Mouse (Mus musculus): ENCODE measurements at regions not wholly inside any gene's neighbourhood (a gene's known extent, or its start where the extent isn't known, plus 50 kb on each side); places are given as distances from the start of the nearest gene placed in this dataset.
"Not testable (repeated sequence)": the region's sequence is repeated elsewhere in the genome, so short reads cannot be mapped to it uniquely, and the experiment has no call there.

DNA sequence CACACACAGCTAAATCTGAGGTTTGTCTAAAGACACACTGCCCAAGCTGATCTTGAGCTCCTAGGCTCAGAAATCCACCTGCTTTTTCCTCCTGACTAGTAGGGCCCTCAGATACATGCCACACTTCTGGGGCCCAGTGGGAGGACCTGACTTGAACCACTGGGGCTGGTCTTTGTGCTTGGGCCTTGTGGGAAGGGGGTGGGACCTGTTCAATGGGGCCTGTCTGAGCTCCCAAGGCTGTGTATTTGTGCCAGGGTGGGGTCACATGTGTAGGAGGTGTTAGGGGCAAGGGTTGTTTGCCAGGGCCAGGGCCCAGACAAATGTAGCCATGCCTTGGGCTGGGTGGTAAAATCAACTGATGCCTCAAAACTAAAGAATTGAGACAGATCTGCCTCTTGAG lies 56.8 kb downstream of the Gm8765 start:
- not testable (repeated sequence) for H3K27me3 ChIP-seq; ATAC-seq (ENCODE audit: insufficient number of reproducible peaks, insufficient read depth, low FRiP score, low TSS enrichment, low read depth); H3K4me2 ChIP-seq; H3K9me3 ChIP-seq; H3K9ac ChIP-seq (replicated peaks); H3K36me3 ChIP-seq; H3K4me3 ChIP-seq (replicated peaks); H3K27ac ChIP-seq; H3K4me1 ChIP-seq (replicated peaks)

GRCm38 (mm10) chr13:50756334-50756733 lies 58.2 kb downstream of the Gm8765 start:
- not testable (repeated sequence) for H3K4me1 ChIP-seq (replicated peaks); H3K36me3 ChIP-seq; ATAC-seq (ENCODE audit: insufficient number of reproducible peaks, insufficient read depth, low FRiP score, low TSS enrichment, low read depth); H3K27me3 ChIP-seq; H3K4me2 ChIP-seq; H3K27ac ChIP-seq; H3K9ac ChIP-seq (replicated peaks); H3K9me3 ChIP-seq; H3K4me3 ChIP-seq (replicated peaks)
- 82% methylated on average over 1 of the region's 1 CpGs for WGBS

DNA sequence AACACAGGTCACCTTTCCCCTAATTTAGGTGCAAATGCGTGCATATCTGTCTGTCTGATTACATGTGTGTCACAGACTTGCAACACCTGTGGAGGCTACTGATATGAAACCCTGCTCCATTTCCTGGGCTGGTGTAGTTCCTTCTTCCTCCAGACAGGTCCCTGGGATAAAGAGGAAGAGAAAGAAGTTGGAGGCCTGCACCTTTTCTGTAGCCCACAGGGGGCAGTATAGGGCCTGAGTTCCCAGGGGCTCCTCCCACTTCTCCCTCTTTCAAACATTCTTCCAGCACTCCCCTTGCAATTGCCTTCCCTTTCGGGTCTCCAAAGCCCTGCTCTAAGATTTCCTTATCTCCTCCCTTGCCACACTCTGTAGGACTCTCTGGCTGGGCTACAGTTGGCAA lies 66.5 kb downstream of the Gm8765 start:
- Histone ChIP-seq H3K9me3 (no peaks in the 10 kb centered on the region), H3K4me3 (replicated peaks) (no peak overlapping the region), H3K4me2 (no peak overlapping the region), H3K27me3 (no peaks in the 10 kb centered on the region), H3K27ac (no peak overlapping the region), H3K9ac (replicated peaks) (no peak overlapping the region), H3K36me3 (no peaks in the 10 kb centered on the region), H3K4me1 (replicated peaks) (no peaks in the 10 kb centered on the region)
- WGBS, result 80% methylated on average over 2 of the region's 2 CpGs
- no peak for ATAC-seq (ENCODE audit: insufficient number of reproducible peaks, insufficient read depth, low FRiP score, low TSS enrichment, low read depth)

GRCm38 (mm10) chr13:50780036-50780435 lies 81.9 kb downstream of the Gm8765 start:
- H3K9ac ChIP-seq (replicated peaks); H3K27me3 ChIP-seq; H3K36me3 ChIP-seq; H3K4me2 ChIP-seq; H3K4me3 ChIP-seq (replicated peaks); H3K27ac ChIP-seq; H3K9me3 ChIP-seq; H3K4me1 ChIP-seq (replicated peaks); ATAC-seq (ENCODE audit: insufficient number of reproducible peaks, insufficient read depth, low FRiP score, low TSS enrichment, low read depth): not testable (repeated sequence)

DNA sequence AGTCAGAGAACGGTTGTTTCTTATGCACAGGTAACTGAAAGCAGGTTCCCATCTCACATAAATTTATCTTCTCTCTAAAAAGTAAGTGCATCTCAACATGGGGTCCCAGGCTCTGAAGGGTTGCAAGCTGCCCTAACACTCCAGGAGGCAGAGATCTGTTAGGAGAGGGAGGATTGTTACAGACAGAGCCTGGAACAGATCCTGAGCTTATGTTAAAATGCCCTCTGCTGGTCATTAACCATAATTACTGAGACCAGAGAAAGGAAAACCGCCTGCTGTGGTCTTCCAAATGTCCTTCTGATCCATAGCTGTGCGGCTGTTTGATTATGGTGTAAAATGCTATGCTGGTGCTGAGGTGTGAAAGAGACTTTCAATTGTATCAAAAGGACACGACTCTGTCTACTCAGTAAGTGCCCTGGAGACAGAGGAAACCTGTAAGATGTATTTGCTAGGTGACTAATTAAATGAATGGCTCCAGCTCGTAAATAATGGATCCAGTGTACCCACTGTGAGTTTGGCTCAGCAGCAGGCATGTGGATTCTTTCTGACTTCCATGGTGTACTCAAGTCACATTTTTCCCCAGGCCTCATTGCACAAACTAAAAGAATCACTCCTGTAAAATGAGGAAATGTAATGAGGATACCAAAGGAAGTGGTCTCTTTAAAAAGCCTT lies 131.9 kb downstream of the Gm8765 start:
- not testable (repeated sequence) for H3K4me3 ChIP-seq (replicated peaks); H3K4me2 ChIP-seq; H3K27ac ChIP-seq; H3K9ac ChIP-seq (replicated peaks); H3K36me3 ChIP-seq; H3K4me1 ChIP-seq (replicated peaks); H3K9me3 ChIP-seq; H3K27me3 ChIP-seq
- ATAC-seq (ENCODE audit: insufficient number of reproducible peaks, insufficient read depth, low FRiP score, low TSS enrichment, low read depth), result peak; percentile 68; the same call in 1 of the 2 replicates
- 9% methylated on average over 4 of the region's 5 CpGs for WGBS

Measured in limb, embryonic 12.5 days (tissue).